Mouse (Mus musculus): ENCODE measurements at regions not wholly inside any gene's neighbourhood (a gene's known extent, or its start where the extent isn't known, plus 50 kb on each side); places are given as distances from the start of the nearest gene placed in this dataset.

DNA sequence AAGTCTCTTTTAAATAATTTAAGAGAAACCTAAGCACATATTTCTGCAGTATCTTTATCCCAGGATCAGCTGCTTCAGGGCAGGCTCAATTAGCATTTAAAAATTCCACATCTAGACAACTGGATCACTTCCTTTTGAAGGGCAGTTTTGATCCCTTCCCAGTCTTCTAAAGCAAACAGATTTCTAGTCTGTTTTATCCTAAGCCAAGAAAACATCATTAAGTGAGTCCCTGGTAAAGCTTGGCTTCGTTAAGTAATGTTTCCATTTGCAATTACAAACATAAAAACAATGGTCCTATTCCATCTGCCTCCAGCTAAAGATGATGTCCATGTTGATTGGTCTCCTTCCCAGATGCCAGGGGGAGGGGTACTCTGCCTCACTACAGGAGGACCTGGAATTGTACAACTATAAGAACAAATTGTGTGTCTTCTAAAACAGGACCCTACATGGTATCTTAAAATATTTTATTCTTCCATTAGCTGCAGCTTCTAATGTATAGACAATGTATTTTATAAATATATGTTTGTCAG lies 779.8 kb upstream of the Tbl1xr1 start:
- Histone ChIP-seq H3K79me2 (replicated peaks; ENCODE audit: control insufficient read depth, insufficient read depth, low read length) (no peaks in the 10 kb centered on the region), H3K36me3 (ENCODE audit: control insufficient read depth, insufficient read depth, low read length) (no peaks in the 10 kb centered on the region), H3K9ac (ENCODE audit: low read depth, low read length) (no peak overlapping the region), H3K27ac (no peak overlapping the region), H3K4me3 (no peak overlapping the region), H3K4me1 (ENCODE audit: control insufficient read depth, insufficient read depth, low read length) (no peaks in the 10 kb centered on the region), H3K27me3 (ENCODE audit: control insufficient read depth, insufficient read depth, low read length) (no peaks in the 10 kb centered on the region)
- 45% methylated on average over 1 of the region's 1 CpGs for WGBS
- intact Hi-C loops (cut with DNase I): no loop called here
- no peak for DNase-seq
- TF ChIP-seq EP300 (IDR thresholded peaks at IDR 0.05; ENCODE audit: insufficient read depth, low read depth, low read length): no peak
- no peak for TF ChIP-seq CTCF (IDR thresholded peaks at IDR 0.05)
- no peak for TF ChIP-seq POLR2A (IDR thresholded peaks at IDR 0.05; ENCODE audit: insufficient read depth, low read depth, low read length)

DNA sequence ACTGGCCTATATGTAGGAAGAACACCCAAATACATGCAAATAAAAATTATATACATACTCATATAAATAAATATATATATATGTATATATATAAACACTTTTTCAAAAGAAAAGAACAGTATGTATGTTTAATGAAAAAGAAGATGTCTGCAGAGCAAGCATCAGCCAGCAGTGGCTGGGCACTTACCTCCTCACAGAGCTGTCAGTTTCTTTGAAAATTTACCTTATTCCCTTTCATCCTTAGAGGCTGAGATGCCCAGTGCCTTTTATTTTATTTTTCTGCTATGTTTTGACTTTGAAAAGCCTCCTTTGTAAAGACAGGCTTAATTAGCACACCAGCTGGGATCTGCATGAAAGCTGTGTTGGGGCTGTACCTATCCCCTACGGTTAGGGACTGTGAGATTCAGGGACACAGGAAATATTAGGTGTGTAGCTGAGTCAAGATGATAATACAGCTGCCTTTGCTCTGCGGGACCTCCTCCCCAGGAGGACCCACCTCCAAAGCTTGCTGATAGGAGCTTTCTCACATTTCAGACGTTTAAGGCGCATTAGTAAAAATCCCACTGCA lies 751.0 kb upstream of the Tbl1xr1 start:
- no peak overlapping the region for H3K9ac ChIP-seq (ENCODE audit: low read depth, low read length)
- H3K4me1 ChIP-seq (ENCODE audit: control insufficient read depth, insufficient read depth, low read length): no peaks in the 10 kb centered on the region
- intact Hi-C loops (cut with DNase I): no loop called here
- no peak overlapping the region for H3K4me3 ChIP-seq
- H3K27ac ChIP-seq: no peak overlapping the region
- no peaks in the 10 kb centered on the region for H3K79me2 ChIP-seq (replicated peaks; ENCODE audit: control insufficient read depth, insufficient read depth, low read length)
- no peak for DNase-seq
- WGBS: 61% methylated on average over 4 of the region's 4 CpGs
- H3K27me3 ChIP-seq (ENCODE audit: control insufficient read depth, insufficient read depth, low read length): no peaks in the 10 kb centered on the region
- no peaks in the 10 kb centered on the region for H3K36me3 ChIP-seq (ENCODE audit: control insufficient read depth, insufficient read depth, low read length)
- TF ChIP-seq EP300 (IDR thresholded peaks at IDR 0.05; ENCODE audit: insufficient read depth, low read depth, low read length) (no peak), POLR2A (IDR thresholded peaks at IDR 0.05; ENCODE audit: insufficient read depth, low read depth, low read length) (no peak), CTCF (IDR thresholded peaks at IDR 0.05) (no peak)

DNA sequence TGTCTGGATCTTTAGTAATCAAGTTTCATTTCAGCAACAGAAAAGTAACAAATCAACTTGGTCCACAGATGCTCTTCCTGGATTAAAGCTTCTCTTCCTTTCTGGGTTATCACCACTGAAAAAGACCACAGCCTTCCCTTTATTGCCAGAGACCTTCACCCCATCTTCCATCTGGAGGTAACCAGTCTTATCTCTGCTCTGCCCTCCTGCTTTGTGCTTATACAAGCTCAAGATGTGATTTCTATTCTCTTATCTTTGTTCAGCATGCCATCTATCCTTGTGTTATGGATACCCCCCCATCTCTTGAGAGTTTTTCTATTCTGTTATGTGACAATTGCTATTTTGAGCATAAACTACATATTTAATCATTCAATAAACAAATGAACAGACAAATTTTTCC lies 734.5 kb upstream of the Tbl1xr1 start:
- H3K27me3 ChIP-seq (ENCODE audit: control insufficient read depth, insufficient read depth, low read length): no peaks in the 10 kb centered on the region
- no peak overlapping the region for H3K9ac ChIP-seq (ENCODE audit: low read depth, low read length)

DNA sequence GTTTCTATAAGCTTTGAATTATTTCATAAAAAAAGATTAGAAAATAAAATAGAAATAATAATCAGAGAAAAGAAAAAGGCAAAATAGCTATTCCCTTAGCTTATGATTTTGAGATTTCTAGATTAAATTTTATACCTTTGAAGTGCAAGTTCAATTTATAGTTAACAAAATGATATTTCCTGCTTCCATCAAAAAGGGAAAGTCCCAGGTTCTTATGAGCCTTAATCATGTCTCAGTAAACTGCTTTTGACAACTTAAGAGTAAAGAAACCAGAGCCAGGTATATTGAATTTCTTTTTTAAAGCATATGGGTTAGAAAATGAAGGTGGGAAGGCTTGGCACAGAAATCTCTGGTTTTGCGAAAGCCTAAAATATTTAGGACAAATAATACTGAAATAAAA lies 733.4 kb upstream of the Tbl1xr1 start:
- Histone ChIP-seq H3K4me1 (ENCODE audit: control insufficient read depth, insufficient read depth, low read length) (no peaks in the 10 kb centered on the region), H3K27me3 (ENCODE audit: control insufficient read depth, insufficient read depth, low read length) (no peaks in the 10 kb centered on the region), H3K79me2 (replicated peaks; ENCODE audit: control insufficient read depth, insufficient read depth, low read length) (no peaks in the 10 kb centered on the region), H3K4me3 (no peak overlapping the region), H3K36me3 (ENCODE audit: control insufficient read depth, insufficient read depth, low read length) (no peaks in the 10 kb centered on the region), H3K27ac (no peak overlapping the region), H3K9ac (ENCODE audit: low read depth, low read length) (no peak overlapping the region)
- TF ChIP-seq EP300 (IDR thresholded peaks at IDR 0.05; ENCODE audit: insufficient read depth, low read depth, low read length) (no peak), POLR2A (IDR thresholded peaks at IDR 0.05; ENCODE audit: insufficient read depth, low read depth, low read length) (no peak), CTCF (IDR thresholded peaks at IDR 0.05) (no peak)
- no peak for DNase-seq
- intact Hi-C loops (cut with DNase I): no loop called here
- WGBS: 93% methylated on average over 1 of the region's 1 CpGs

More for the DNA sequence above, 734.5 kb upstream of the Tbl1xr1 start:
- H3K4me3 ChIP-seq: no peak overlapping the region
- H3K79me2 ChIP-seq (replicated peaks; ENCODE audit: control insufficient read depth, insufficient read depth, low read length): no peaks in the 10 kb centered on the region
- no peak for TF ChIP-seq CTCF (IDR thresholded peaks at IDR 0.05)
- TF ChIP-seq EP300 (IDR thresholded peaks at IDR 0.05; ENCODE audit: insufficient read depth, low read depth, low read length): no peak
- no peak for TF ChIP-seq POLR2A (IDR thresholded peaks at IDR 0.05; ENCODE audit: insufficient read depth, low read depth, low read length)
- intact Hi-C loops (cut with DNase I): no loop called here
- H3K4me1 ChIP-seq (ENCODE audit: control insufficient read depth, insufficient read depth, low read length): no peaks in the 10 kb centered on the region
- H3K27ac ChIP-seq: no peak overlapping the region
- H3K36me3 ChIP-seq (ENCODE audit: control insufficient read depth, insufficient read depth, low read length): no peaks in the 10 kb centered on the region
- no peak for DNase-seq

DNA sequence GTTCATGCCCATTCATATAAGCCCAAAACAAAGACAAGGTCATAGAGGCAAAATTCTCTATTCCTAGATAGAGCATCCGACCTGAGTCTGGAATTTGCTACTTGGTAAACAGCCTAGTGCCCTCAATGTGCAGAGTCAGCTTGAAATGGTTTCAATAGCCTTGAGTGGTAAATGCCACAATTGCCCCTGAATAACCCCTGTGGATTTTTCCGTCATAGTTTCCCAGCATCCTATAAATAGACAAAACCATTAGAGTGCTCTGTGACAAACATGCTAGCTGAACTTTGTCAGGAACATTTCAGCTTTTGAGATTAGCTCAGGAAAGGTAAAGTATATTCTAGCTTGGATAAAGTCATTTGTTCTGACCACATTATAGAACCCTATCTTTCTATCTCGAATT lies 727.0 kb upstream of the Tbl1xr1 start:
- peaks cover 8% of the 10 kb centered on the region for H3K36me3 ChIP-seq (ENCODE audit: control insufficient read depth, insufficient read depth, low read length)
- no peaks in the 10 kb centered on the region for H3K79me2 ChIP-seq (replicated peaks; ENCODE audit: control insufficient read depth, insufficient read depth, low read length)
- TF ChIP-seq EP300 (IDR thresholded peaks at IDR 0.05; ENCODE audit: insufficient read depth, low read depth, low read length) (no peak), CTCF (IDR thresholded peaks at IDR 0.05) (no peak), POLR2A (IDR thresholded peaks at IDR 0.05; ENCODE audit: insufficient read depth, low read depth, low read length) (no peak)
- no peak overlapping the region for H3K9ac ChIP-seq (ENCODE audit: low read depth, low read length)
- H3K4me3 ChIP-seq: no peak overlapping the region
- H3K27ac ChIP-seq: peak overlapping the region; percentile 73
- peaks cover 2% of the 10 kb centered on the region for H3K4me1 ChIP-seq (ENCODE audit: control insufficient read depth, insufficient read depth, low read length)
- intact Hi-C loops (cut with DNase I): loop anchor here (2.0 kb wide), 1 partner anchor 77 kb away; no protein-coding TSS in a partner anchor
- 33% methylated on average over 3 of the region's 3 CpGs for WGBS
- H3K27me3 ChIP-seq (ENCODE audit: control insufficient read depth, insufficient read depth, low read length): no peaks in the 10 kb centered on the region
- DNase-seq: peak in 1 of 2 experiments; percentile 11

DNA sequence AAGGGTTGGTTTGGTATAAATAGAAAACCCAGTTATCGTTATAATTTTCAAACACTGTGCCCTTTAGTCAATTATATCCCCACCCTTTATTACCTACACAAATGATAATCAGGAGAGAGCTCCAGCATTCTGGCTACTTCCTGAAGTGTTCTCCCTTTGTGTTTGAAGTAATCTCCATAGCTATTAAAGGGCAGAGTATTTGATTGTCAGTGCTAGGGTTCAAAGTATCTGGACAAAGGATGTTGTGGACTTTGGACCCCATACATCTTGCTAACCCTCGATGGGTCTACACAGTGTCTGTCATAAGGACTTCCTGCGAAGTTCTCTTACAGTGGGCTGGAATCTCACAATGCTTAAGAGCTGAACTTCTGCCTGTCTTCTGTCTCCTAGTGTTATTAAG lies 720.3 kb upstream of the Tbl1xr1 start:
- TF ChIP-seq EP300 (IDR thresholded peaks at IDR 0.05; ENCODE audit: insufficient read depth, low read depth, low read length) (no peak), CTCF (IDR thresholded peaks at IDR 0.05) (no peak), POLR2A (IDR thresholded peaks at IDR 0.05; ENCODE audit: insufficient read depth, low read depth, low read length) (no peak)
- Histone ChIP-seq H3K79me2 (replicated peaks; ENCODE audit: control insufficient read depth, insufficient read depth, low read length) (no peaks in the 10 kb centered on the region), H3K27ac (no peak overlapping the region), H3K9ac (ENCODE audit: low read depth, low read length) (no peak overlapping the region), H3K4me3 (no peak overlapping the region), H3K36me3 (ENCODE audit: control insufficient read depth, insufficient read depth, low read length) (peaks cover 3% of the 10 kb centered on the region; the same call in 1 of the 2 replicates), H3K27me3 (ENCODE audit: control insufficient read depth, insufficient read depth, low read length) (no peaks in the 10 kb centered on the region), H3K4me1 (ENCODE audit: control insufficient read depth, insufficient read depth, low read length) (no peaks in the 10 kb centered on the region; the same call in 1 of the 2 replicates)
- WGBS: 78% methylated on average over 3 of the region's 3 CpGs
- DNase-seq: no peak
- intact Hi-C loops (cut with DNase I): no loop called here
